Mouse (Mus musculus) naive thymus-derived CD4-positive, alpha-beta T cell, adult 5 months (primary cell): ENCODE measurements around the gene Trim37. TPM values are rescaled to one million over a fixed set of nuclear protein-coding genes. Genes with fewer than 3 reads are reported as not detected.

Experiments
- polyA plus RNA-seq: library from polyadenylated mRNA; unstranded; fragments of 100-300 nt; shearing (Covaris generic); gene quantifications from one replicate; pipeline ENCODE4 v1.2.1, GENCODE M21; 2017

Gene Trim37
- polyA plus RNA-seq = 10.5 TPM

GRCm38 (mm10) chr11:87126824-87127816 lies at the start of gene Trim37:
TSS of gene Trim37 (plus strand) at chr11:87127077.

DNA sequence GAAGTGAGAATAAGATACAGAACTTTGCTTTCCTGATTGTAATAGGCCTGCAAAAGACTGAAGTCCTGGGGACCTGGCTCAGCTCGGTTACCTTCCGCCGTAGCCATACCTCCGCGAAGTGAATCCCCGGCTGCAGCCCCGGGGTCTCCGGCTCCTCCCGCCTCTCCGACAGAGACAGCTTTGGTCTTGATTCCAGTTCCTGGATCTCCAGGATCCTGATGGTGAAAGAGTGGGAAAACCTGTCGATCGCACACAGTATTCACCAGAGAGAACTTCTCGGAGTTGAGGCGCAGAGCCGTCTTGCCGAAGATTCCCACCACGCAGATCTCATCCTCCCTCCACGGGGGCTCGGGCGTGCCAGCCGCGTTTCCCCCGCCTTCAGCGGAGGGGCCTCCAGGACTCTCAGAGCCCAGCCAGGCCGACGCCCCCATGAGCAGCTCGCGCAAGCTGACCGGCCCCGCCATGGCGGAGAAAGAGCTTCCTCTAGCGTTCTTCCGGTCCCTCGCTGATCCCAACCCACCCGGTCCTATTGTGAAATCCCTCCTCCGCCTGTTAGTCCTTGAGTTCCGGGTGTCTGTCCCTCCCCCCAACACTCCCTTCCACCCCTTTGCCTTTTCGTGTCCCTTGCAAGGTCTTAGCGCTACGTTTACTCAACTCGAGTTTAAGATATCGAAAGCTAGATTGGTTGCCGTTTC lies 40.4 kb upstream of the Trim37 start, which contains the start of gene Smg8:
Gene Smg8 (minus strand): TSS at position 485 of the 695 bp plus-strand sequence.

GRCm38 (mm10) chr11:87108409-87108754 lies 18.5 kb upstream of the Trim37 start, which contains the start of gene Prr11:
TSS of gene Prr11 (minus strand) at chr11:87108708.

DNA sequence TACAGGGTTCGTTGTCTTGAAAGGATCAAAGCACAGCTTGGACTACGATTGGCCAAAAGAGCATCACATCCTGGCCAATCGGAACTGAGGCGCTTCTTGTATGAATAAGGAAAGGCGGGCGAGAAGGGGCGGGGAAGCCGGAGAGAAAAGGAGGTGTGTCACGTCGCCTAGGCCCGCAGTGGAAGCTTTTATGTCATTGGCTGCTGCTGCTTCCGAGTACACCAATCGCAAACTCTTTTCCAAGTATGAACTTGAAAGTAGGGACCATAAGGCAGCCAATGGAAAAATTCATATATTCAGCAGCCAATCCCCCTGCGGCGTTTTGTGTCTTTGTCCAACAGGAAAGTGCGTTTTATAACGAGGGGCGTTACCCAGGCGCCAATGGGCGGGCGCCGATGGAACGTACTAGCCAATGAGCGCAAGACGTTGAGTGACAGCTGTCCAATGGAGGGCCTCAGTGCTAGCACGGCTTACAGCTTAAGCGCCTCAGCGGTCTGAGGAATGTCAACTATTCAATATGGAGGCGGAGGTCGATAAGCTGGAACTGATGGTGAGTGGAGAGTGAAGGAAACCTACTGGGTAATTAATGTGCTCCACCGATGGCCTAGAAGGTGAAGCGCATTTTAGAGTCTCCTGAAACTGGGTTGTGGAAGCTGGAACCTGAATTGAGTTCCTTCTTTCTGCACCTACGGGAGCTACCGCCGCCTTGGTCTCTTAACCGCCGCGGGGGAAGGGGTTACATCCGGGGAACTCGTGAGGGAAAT lies 17.9 kb upstream of the Trim37 start, which contains the start of gene Ska2:
Gene Ska2 (plus strand): TSS at position 480 of the 764 bp plus-strand sequence.

Other genes starting within 250 kb of the Trim37 start
- gene Ypel2, start 133.4 kb upstream of the Trim37 start, polyA plus RNA-seq = 3.0 TPM
- gene Gdpd1, start 53.0 kb upstream of the Trim37 start, polyA plus RNA-seq = 1.0 TPM
- gene Smg8, start 40.3 kb upstream of the Trim37 start, polyA plus RNA-seq = 17.1 TPM
- gene Prr11, start 18.4 kb upstream of the Trim37 start, polyA plus RNA-seq = not detected
- 4.3 TPM for gene Ska2, start 17.8 kb upstream of the Trim37 start, polyA plus RNA-seq
- not detected for gene Ppm1e, start 231.9 kb downstream of the Trim37 start, polyA plus RNA-seq